Mouse (Mus musculus) mesoderm, embryonic 11.5 days (tissue): Measurements from ENCODE around the gene Rps6kb2.

Experiments
- DNase-seq: peaks from one replicate; pipeline ENCODE4 v3.0.0-alpha.2; 2012; ENCODE audit warnings: low read depth, low spot score

The Rps6kb2 gene

DNA sequence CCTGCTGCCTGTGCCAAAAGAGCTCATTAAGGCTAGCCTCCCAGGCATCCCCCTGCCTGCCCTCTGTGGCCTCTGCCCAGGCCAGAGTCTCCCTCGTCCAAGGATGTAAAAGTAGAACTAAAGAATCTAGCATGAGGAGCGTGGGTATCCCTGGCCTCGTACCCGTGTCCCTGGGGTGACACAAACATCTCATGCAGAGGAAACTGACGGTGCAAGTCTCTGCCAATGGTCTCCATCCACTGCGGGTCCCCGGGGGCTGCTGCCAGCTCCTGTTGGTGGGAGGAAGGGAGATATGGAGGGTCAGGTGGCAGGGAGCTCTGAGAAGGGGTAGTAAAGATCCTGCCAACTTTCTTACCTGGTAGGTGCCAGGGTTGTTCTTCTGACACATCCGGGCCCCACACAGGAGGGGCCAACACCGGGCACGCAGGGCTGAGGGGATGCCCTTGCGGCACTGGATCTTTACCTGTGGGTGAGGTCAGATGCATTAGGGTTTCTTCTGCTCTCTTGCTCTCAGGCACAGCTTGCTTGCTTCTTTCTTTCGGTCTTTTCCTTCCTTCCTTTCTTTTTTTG is 26.0 kb upstream of the Rps6kb2 start:
- no peak for DNase-seq

DNA sequence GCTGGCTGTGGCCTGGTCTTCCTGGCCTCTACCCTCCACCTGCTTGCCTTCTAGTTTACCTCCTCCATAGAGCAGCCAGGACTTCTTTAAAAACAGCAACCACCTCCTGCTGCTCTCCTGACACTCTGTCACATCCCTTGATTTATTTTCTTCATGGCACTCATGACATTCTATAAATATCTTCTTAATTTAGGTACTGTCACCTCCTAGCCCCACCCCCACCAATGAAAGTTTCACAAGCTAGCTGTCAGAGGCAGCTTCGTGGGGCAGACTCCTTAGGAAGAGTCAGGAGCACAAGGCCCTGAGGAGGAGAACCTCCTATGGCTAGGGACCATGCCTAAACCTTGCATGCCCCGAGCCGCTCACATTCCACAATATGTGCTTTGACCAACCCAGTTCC is 24.1 kb upstream of the Rps6kb2 start:
- DNase-seq = no peak

DNA sequence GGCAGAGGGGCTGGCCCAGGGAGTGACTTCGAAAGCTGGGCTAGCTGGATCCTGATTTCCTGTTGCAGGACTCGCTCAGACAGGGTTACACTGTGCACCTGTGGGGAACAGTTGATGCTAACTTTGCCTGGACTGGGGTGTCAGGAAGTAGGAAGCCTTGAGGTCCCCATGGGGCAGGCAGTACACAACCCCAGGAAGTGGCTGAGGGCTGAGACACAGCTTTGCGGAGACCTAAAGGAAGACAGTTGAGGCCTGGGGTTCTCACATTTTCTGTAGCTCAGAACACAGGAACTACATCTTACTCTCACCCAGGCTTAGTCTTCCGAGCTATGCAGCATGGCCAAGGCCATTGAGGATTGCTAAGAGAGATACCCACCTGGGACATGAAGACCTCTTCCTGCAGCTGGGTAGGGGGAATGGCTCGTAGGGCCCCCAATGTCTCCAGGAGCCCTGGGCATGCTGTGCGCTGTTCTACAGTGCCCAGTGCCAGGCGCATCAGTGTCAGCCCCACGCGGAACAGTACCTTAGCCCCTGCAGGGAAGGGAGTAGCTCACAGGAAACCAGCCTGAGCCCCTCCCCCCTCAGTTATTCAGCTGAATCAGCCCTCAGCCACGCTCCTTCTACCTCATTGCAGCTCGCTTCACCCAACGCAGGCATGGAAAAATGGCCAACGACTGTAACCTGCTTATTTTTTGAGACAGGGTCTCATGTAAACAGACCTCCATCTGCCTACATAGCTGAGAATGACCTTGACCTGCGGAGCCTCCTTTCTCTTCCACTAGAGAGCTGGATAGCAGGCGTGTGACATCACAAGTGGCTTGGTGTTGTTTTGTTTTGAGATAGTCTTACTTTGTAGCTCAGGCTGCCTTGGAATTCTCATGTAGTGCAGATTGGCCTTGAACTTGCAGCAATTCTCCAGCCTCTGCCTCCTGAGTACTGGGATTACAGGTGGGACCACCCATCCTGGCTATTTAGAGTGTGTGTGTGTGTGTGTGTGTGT is 22.1 kb upstream of the Rps6kb2 start:
- DNase-seq = no peak

- no peak for DNase-seq
Measured at GRCm38 (mm10) chr19:4183689-4184088, 20.5 kb upstream of the Rps6kb2 start.

GRCm38 (mm10) chr19:4181892-4182291 is 18.7 kb upstream of the Rps6kb2 start:
- DNase-seq = peak; percentile 63

GRCm38 (mm10) chr19:4180411-4180810 is 17.3 kb upstream of the Rps6kb2 start:
- no peak for DNase-seq

- DNase-seq = peak; percentile 31
Measured at GRCm38 (mm10) chr19:4175368-4175947, 12.3 kb upstream of the Rps6kb2 start, which contains the start of gene Carns1. TSS of gene Carns1 (minus strand) at chr19:4175479.

DNA sequence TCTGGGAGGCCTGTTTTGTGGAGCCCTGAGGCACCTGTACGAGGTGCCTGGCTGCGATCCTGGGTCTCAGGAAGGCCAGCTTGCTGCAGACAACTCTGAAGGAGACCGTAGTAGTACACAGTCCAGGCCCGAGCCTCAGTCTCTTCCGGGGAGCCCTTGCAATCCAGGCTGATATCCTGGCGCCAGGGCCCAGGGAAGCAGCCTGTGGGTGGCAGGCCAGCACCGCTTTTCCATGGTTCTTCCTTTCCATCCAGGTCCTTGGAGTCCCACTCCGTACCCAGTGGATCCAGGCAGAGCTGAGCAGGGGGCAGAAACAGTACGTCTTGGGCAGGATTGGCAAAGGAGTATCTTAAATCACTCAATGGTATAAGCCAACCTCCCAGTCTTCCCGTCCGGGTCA is 9.8 kb upstream of the Rps6kb2 start:
- no peak for DNase-seq

- DNase-seq = no peak
Measured at GRCm38 (mm10) chr19:4171393-4172290, 8.5 kb upstream of the Rps6kb2 start.

DNA sequence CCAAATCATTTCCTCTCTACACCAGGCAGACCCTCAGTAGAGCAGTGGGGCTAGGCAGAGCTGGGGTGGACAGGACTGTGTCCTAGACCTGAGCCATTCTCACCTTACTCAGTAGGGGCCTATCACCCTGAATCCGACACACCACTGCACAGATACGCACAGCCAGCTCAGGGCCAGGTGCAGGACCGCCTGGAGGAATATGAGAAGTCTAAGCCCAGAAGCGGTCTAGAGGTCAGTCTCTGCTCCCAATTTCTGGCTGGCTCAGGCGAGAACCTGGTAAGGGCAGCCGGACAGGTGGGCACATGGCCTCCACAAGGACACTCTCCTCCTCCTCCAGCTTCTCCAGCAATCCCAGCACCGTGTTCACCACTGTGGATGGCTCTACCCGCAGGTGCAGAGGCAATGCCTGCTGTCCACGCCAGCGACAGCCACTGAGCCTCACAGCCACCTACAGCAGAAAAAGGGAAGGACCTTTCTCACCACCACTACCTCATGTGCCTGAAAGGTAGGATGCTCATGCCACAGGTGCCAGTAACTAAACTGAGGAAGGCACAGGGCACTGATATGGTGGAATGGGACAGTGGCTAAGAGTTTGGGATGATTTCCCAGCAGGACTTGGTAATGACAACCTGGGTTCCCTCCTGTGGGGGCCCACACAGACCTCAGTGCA is 7.7 kb upstream of the Rps6kb2 start:
- DNase-seq = no peak

DNA sequence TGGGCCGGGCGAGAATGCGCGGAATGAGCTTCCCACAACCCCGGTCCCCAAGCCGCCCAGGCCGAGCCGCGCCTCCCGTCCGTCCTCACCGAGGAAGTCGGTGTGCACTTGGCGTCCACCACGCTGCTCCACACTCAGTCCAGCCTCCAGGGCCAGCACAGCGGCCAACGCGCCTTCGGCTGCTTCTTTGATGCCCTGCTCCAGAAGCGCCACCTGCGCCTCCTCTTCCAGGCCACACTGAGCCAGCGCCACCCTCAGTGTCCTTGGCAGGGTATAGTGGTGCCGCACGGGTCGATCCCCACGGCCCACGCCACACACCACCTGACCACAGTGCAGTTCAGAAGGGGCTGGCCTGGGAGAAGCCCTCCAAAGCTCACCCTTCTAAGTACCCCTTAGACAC is 6.7 kb upstream of the Rps6kb2 start:
- no peak for DNase-seq

GRCm38 (mm10) chr19:4169378-4169784 is 6.2 kb upstream of the Rps6kb2 start:
- DNase-seq = peak; percentile 99

GRCm38 (mm10) chr19:4166678-4167476 is 3.7 kb upstream of the Rps6kb2 start:
- no peak for DNase-seq

- DNase-seq = no peak
Measured at GRCm38 (mm10) chr19:4164721-4165120, 1.6 kb upstream of the Rps6kb2 start.

- DNase-seq = no peak
Measured at GRCm38 (mm10) chr19:4164100-4164499, 946 bp upstream of the Rps6kb2 start.

GRCm38 (mm10) chr19:4163543-4163887 is 361 bp upstream of the Rps6kb2 start:
- DNase-seq = no peak

DNA sequence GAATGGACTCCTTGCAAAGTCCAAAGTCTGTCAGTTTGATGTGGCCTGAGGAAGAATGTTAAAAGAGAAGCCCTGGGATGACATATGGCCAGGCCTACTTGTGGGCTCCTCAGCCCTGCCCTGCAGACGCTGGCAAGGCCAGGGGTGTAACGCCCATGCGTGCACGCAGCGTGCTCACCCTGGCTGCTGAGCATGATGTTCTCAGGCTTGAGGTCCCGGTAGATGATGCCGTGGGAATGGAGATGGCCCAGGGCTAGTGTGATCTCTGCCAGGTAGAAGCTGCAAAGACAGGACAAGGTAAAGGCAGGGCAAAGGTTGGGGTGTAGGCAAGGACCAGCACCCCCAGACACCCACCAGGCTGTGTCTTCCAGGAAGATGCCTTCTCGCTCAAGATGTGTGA is 4.1 kb downstream of the Rps6kb2 start:
- no peak for DNase-seq

GRCm38 (mm10) chr19:4156771-4157170 is 6.4 kb downstream of the Rps6kb2 start:
- DNase-seq = no peak

GRCm38 (mm10) chr19:4156073-4156579 is 7.0 kb downstream of the Rps6kb2 start:
- no peak for DNase-seq
